Mouse (Mus musculus): ENCODE data around the gene Ccdc42.

DNA sequence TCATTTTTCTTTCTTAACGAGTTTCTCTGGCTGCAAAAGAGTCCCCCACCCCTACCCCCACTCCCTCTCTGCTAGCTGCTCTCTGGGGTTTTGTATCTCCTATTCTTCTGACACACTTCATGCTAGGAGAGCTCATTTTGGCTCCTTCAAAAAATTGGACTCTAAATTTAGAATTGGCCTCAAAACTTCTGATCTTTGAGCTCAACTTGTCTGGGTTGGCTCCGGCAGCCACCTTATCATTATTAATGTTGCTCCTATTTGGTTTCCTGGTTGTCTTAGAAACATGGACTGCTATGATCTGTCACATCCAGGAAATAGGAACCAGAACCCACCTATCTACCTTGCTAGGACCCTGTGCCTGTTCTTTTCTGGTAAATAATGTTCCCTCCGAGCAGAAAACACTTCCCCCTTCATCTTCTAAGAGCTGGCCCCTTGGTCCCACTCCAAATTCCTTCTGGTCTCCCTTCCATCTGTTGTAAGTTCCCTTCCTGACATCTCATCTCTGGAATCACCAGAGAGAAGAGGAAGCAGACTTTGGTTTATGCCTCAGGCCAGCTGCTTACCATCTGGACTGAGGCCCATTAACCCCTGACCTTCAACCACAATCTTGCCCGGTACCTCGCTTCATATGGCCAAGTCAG, 26.4 kb downstream of the Ccdc42 start:
- TF ChIP-seq CTCF (IDR thresholded peaks at IDR 0.05 in 2 of 3, conservative IDR thresholded peaks at IDR 0.05 in 1 of 3; ENCODE audit: control insufficient read depth in 1 of 3, insufficient read depth in 1 of 3, low read depth in 2 of 3, low read length in 3 of 3, poor library complexity in 1 of 3, severe bottlenecking in 1 of 3) (no peak), ETS1 (IDR thresholded peaks at IDR 0.05; ENCODE audit: low read depth, low read length) (no peak), GABPA (IDR thresholded peaks at IDR 0.05; ENCODE audit: low read depth, low read length) (no peak), SMC3 (IDR thresholded peaks at IDR 0.05; ENCODE audit: low read depth, low read length) (no peak), POLR2A (IDR thresholded peaks at IDR 0.05; ENCODE audit: control insufficient read depth in 1 of 2, insufficient read depth in 1 of 2, low read depth in 1 of 2, low read length in 2 of 2, poor library complexity in 1 of 2) (no peak), MAZ (IDR thresholded peaks at IDR 0.05; ENCODE audit: low read depth, low read length) (no peak), MAFK (IDR thresholded peaks at IDR 0.05; ENCODE audit: borderline replicate concordance, low read depth, low read length) (no peak), E2F4 (IDR thresholded peaks at IDR 0.05; ENCODE audit: borderline replicate concordance, low read depth, low read length) (no peak), USF1 (IDR thresholded peaks at IDR 0.05; ENCODE audit: low read depth, low read length) (no peak), POLR2AphosphoS2 (IDR thresholded peaks at IDR 0.05; ENCODE audit: low read length) (no peak), CHD2 (IDR thresholded peaks at IDR 0.05; ENCODE audit: low read length) (no peak), BHLHE40 (IDR thresholded peaks at IDR 0.05; ENCODE audit: borderline replicate concordance, low read depth, low read length) (no peak)

Data from MEL (cell line).